Mouse (Mus musculus) kidney, embryonic 15.5 days (tissue): ENCODE measurements around the gene Megf9. TPM values are rescaled to one million over a fixed set of nuclear protein-coding genes. Genes with fewer than 3 reads are reported as not detected.

Source experiments
- ATAC-seq: fragments of 200-750 bp; cut with Nextera tagmentation; replicated peaks from 2 replicates; pipeline ENCODE4 v1.8.0; 2017; ENCODE audit warnings: moderate TSS enrichment; ENCODE audit not compliant: low FRiP score
- H3K27ac ChIP-seq: fragments of 300-500 bp; sonication (generic); 2 replicates; pipeline ENCODE4 v1.5.1; 2015; ENCODE audit warnings: mild to moderate bottlenecking, inconsistent platforms
- H3K27me3 ChIP-seq: fragments of 300-500 bp; sonication (generic); 2 replicates; pipeline ENCODE4 v1.6.1; 2015; ENCODE audit warnings: inconsistent platforms
- H3K36me3 ChIP-seq: fragments of 300-500 bp; sonication (generic); 2 replicates; pipeline ENCODE4 v1.6.1; 2015; ENCODE audit warnings: inconsistent platforms
- H3K4me1 ChIP-seq: fragments of 300-500 bp; sonication (generic); 2 replicates; pipeline ENCODE4 v1.6.1; 2015; ENCODE audit warnings: inconsistent platforms
- H3K4me2 ChIP-seq: fragments of 300-500 bp; sonication (generic); 2 replicates; pipeline ENCODE4 v1.6.1; 2015; ENCODE audit warnings: moderate library complexity, mild to moderate bottlenecking, inconsistent platforms
- H3K4me3 ChIP-seq: fragments of 300-500 bp; sonication (generic); replicated peaks from 2 replicates; pipeline ENCODE4 v1.5.1; 2015; ENCODE audit warnings: mild to moderate bottlenecking, inconsistent platforms
- H3K9ac ChIP-seq: fragments of 300-500 bp; sonication (generic); 2 replicates; pipeline ENCODE4 v1.6.1; 2015; ENCODE audit warnings: mild to moderate bottlenecking, inconsistent platforms
- H3K9me3 ChIP-seq: fragments of 300-500 bp; sonication (generic); replicated peaks from 2 replicates; pipeline ENCODE4 v1.6.1; 2016; ENCODE audit warnings: inconsistent platforms
- WGBS: fragments of 180-500 bp; shearing (Covaris S2); methylation state at CpG from one replicate; pipeline ENCODE4 v1.1.7; 2015; ENCODE audit warnings: mixed read lengths; 5-methylcytosine and 5-hydroxymethylcytosine counted together
- polyA plus RNA-seq: library from polyadenylated mRNA; unstranded; fragments of >200 nt; fragmentation: Nextera tagmentation; extraction: Ambion mirVana; gene quantifications from 2 replicates; pipeline ENCODE4 v1.2.1, GENCODE M21; 2015

Megf9 gene
- polyA plus RNA-seq, 1 experiment from 2014 or later, result 13.6 TPM

- Histone ChIP-seq H3K27ac (no peak overlapping the region), H3K4me3 (no peak overlapping the region), H3K4me1 (no peaks in the 10 kb centered on the region), H3K27me3 (no peaks in the 10 kb centered on the region), H3K4me2 (no peak overlapping the region), H3K9ac (no peak overlapping the region), H3K9me3 (no peaks in the 10 kb centered on the region), H3K36me3 (no peaks in the 10 kb centered on the region)
- 83% methylated on average over 2 of the region's 2 CpGs for WGBS
- ATAC-seq, result no peak
Measured at GRCm38 (mm10) chr4:70471398-70471797, 63.4 kb downstream of the Megf9 start.

GRCm38 (mm10) chr4:70465921-70466689, 68.7 kb downstream of the Megf9 start:
- H3K4me1 ChIP-seq, result no peaks in the 10 kb centered on the region
- H3K4me2 ChIP-seq, result no peak overlapping the region
- no peaks in the 10 kb centered on the region for H3K27me3 ChIP-seq
- H3K4me3 ChIP-seq, result no peak overlapping the region
- no peaks in the 10 kb centered on the region for H3K9me3 ChIP-seq
- no peaks in the 10 kb centered on the region for H3K36me3 ChIP-seq
- no peak overlapping the region for H3K9ac ChIP-seq
- WGBS, result 88% methylated on average over 1 of the region's 1 CpGs
- no peak overlapping the region for H3K27ac ChIP-seq
- no peak for ATAC-seq

- Histone ChIP-seq H3K4me2 (no peak overlapping the region), H3K27me3 (no peaks in the 10 kb centered on the region), H3K9ac (no peak overlapping the region), H3K9me3 (no peaks in the 10 kb centered on the region), H3K4me1 (no peaks in the 10 kb centered on the region), H3K27ac (no peak overlapping the region), H3K36me3 (no peaks in the 10 kb centered on the region), H3K4me3 (no peak overlapping the region)
- 77% methylated on average over 2 of the region's 2 CpGs for WGBS
- no peak for ATAC-seq
Measured at GRCm38 (mm10) chr4:70463302-70463701, 71.5 kb downstream of the Megf9 start.

- Histone ChIP-seq H3K27ac (no peak overlapping the region), H3K9me3 (no peaks in the 10 kb centered on the region), H3K27me3 (no peaks in the 10 kb centered on the region), H3K4me3 (no peak overlapping the region), H3K4me1 (no peaks in the 10 kb centered on the region), H3K36me3 (no peaks in the 10 kb centered on the region), H3K4me2 (no peak overlapping the region), H3K9ac (no peak overlapping the region)
- ATAC-seq, result no peak
Measured at GRCm38 (mm10) chr4:70461416-70461815, 73.4 kb downstream of the Megf9 start.

DNA sequence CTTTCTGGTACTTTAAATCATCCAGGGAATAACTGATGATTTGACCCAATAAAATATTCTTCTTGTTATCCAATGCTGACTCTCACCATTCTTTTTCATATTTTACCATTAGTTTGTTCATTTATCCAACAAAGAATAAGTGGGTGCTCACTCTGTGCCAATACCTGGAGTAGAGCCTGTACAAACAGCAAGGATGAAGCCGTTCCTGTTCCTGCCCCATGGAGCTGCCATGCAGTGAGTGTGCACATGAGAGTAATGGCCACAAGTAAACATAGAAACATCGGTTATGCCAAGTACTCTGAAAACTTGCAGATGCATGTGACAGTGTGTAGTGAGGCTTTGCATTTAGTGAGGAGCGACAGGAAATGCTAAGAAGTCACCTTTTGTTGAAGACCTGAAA, 82.6 kb downstream of the Megf9 start:
- Histone ChIP-seq H3K4me3 (no peak overlapping the region), H3K27me3 (no peaks in the 10 kb centered on the region), H3K9ac (no peak overlapping the region), H3K9me3 (no peaks in the 10 kb centered on the region), H3K4me1 (no peaks in the 10 kb centered on the region), H3K4me2 (no peak overlapping the region), H3K36me3 (no peaks in the 10 kb centered on the region), H3K27ac (no peak overlapping the region)
- 88% methylated on average over 3 of the region's 3 CpGs for whole genome bisulfite sequencing
- no peak for ATAC-seq

DNA sequence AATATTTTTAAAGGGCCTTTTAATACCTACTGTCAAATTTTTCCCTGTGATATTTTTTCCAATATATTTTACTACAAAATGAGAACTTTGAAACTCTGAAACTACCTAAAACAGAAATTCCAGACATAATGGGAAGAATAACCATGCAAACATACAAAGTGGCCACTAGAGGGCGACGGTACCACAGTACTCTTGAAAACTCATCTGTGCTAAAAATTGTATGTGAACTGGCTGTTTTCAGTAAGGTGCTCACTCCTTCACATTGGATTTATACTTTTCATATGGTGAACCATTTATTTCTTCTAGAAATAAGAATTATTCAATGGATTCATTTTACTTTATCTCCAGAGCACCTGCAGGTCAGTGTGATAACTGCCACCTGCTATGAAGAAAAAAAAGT, 83.0 kb downstream of the Megf9 start:
- no peak for ATAC-seq
- Histone ChIP-seq H3K36me3 (no peaks in the 10 kb centered on the region), H3K4me2 (no peak overlapping the region), H3K27ac (no peak overlapping the region), H3K9me3 (no peaks in the 10 kb centered on the region), H3K27me3 (no peaks in the 10 kb centered on the region), H3K9ac (no peak overlapping the region), H3K4me3 (no peak overlapping the region), H3K4me1 (no peaks in the 10 kb centered on the region)
- 1% methylated on average over 2 of the region's 2 CpGs for WGBS

DNA sequence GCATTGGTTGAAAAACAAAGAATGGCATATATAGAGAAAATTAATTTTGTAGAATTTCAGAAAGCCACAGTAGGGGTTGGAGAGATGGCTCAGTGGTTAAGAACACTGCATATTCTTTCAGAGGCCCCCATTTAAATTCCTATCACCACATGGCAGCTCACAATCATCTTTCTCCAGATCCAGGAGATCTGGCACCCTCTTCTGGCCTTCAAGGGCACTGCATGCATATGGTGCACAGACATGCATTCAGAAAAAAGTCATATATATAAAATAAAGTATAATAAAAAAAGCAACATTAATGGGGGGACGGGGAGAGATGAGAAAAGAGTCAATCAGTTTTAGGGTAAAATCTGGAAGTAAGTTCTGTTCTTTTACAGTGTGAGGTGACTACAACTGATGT, 85.1 kb downstream of the Megf9 start:
- H3K9me3 ChIP-seq, result no peaks in the 10 kb centered on the region
- H3K36me3 ChIP-seq, result no peaks in the 10 kb centered on the region
- H3K4me2 ChIP-seq, result no peak overlapping the region
- no peak overlapping the region for H3K27ac ChIP-seq
- H3K4me1 ChIP-seq, result no peaks in the 10 kb centered on the region
- 89% methylated on average over 1 of the region's 1 CpGs for whole genome bisulfite sequencing
- no peak overlapping the region for H3K4me3 ChIP-seq
- H3K9ac ChIP-seq, result no peak overlapping the region
- no peak for ATAC-seq
- H3K27me3 ChIP-seq, result no peaks in the 10 kb centered on the region

DNA sequence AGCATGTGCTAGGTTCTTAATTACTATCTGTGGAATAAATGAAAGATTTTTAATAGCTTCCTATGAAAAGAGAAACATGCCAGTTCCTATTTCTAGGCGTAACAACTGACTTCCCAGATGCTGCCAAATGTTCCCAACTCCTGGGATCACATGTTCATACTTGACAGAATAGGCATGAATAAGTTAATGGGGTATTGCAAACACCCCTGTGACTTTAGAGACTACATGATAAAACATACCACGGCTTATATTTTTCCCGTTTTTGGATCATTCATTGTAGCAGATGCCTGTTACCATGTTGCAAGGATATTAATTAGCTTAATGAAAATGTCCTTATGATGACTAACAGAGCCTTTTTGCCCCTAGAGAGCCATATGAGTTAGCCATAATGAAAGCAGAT, 88.0 kb downstream of the Megf9 start:
- H3K4me1 ChIP-seq, result no peaks in the 10 kb centered on the region
- H3K9ac ChIP-seq, result no peak overlapping the region
- H3K27ac ChIP-seq, result no peak overlapping the region
- no peak overlapping the region for H3K4me3 ChIP-seq
- no peaks in the 10 kb centered on the region for H3K27me3 ChIP-seq
- no peak overlapping the region for H3K4me2 ChIP-seq
- no peak for ATAC-seq
- whole genome bisulfite sequencing, result 91% methylated on average over 3 of the region's 3 CpGs
- no peaks in the 10 kb centered on the region for H3K36me3 ChIP-seq
- H3K9me3 ChIP-seq, result no peaks in the 10 kb centered on the region

- no peaks in the 10 kb centered on the region for H3K9me3 ChIP-seq
- no peak overlapping the region for H3K4me3 ChIP-seq
- no peak for ATAC-seq
- H3K27ac ChIP-seq, result no peak overlapping the region
- H3K9ac ChIP-seq, result no peak overlapping the region
- no peak overlapping the region for H3K4me2 ChIP-seq
- H3K36me3 ChIP-seq, result no peaks in the 10 kb centered on the region
- 79% methylated on average over 2 of the region's 2 CpGs for WGBS
- H3K27me3 ChIP-seq, result no peaks in the 10 kb centered on the region
- no peaks in the 10 kb centered on the region for H3K4me1 ChIP-seq
Measured at GRCm38 (mm10) chr4:70420202-70420601, 114.6 kb downstream of the Megf9 start.

DNA sequence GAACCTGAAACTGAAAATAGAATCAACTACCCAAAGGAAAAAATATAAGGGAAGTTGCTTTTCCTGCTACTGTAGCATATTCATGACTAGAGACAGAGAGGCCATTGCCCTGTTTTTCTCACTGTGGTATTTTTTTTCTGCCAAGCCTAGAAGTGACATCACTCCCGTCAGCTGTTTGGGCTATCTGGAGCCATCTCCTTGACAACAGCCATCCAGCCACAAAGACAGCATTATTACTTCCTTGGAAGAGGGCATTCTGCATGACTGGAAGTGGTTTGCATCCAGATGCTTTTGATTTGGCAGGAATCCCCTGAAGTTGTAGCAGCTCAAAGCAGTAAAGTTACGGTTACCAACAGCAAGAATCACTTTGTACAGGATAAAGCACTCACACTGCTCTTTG, 122.7 kb downstream of the Megf9 start:
- H3K4me3 ChIP-seq, result no peak overlapping the region
- no peak overlapping the region for H3K4me2 ChIP-seq
- H3K9ac ChIP-seq, result no peak overlapping the region
- ATAC-seq, result no peak
- peaks cover 14% of the 10 kb centered on the region for H3K4me1 ChIP-seq
- no peaks in the 10 kb centered on the region for H3K9me3 ChIP-seq
- H3K27me3 ChIP-seq, result no peaks in the 10 kb centered on the region
- WGBS, result 67% methylated on average over 2 of the region's 2 CpGs
- H3K36me3 ChIP-seq, result no peaks in the 10 kb centered on the region
- H3K27ac ChIP-seq, result no peak overlapping the region

- under 1% methylated on average over 55 of the region's 55 CpGs for WGBS
- Histone ChIP-seq H3K9ac (peak within 1 kb of the TSS; percentile 92), H3K4me3 (peak within 1 kb of the TSS; percentile 92), H3K27me3 (no peaks in the 10 kb centered on the region), H3K4me2 (peak within 1 kb of the TSS; percentile 66), H3K36me3 (peaks cover 3% of the 10 kb centered on the region; the same call in 1 of the 2 replicates), H3K27ac (peak within 1 kb of the TSS; percentile 92), H3K4me1 (peaks cover 14% of the 10 kb centered on the region), H3K9me3 (no peaks in the 10 kb centered on the region)
- peak; percentile 99 for ATAC-seq
Measured at GRCm38 (mm10) chr4:70409994-70410721, 124.6 kb downstream of the Megf9 start, which contains the start of gene Cdk5rap2. Cdk5rap2 (minus strand) TSS chr4:70410443.

DNA sequence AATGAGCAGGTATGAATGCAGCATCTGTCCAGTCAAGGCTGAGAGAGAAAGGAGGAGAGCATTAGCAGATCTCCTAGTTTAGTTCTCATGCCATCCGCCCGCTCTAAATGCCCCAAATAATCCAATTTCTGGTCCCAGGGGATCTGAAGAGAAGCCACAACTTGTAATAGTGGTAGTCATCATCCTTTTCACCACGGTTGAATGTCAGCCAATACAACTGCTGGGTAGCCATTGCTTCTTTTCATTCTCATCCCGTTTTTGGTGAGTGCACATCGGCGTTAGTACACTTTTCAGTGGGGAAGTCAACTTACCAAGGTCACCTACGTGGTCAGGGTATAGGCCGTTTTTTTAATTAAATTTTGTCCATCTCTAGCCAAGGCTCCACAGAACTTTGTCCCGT, 125.3 kb downstream of the Megf9 start:
- H3K4me2 ChIP-seq, result peak overlapping the region; percentile 66
- H3K4me3 ChIP-seq, result peak overlapping the region; percentile 92
- WGBS, result 23% methylated on average over 9 of the region's 9 CpGs
- H3K27ac ChIP-seq, result peak overlapping the region; percentile 92; the same call in 1 of the 2 replicates
- ATAC-seq, result no peak
- peak overlapping the region; percentile 92 for H3K9ac ChIP-seq
- peaks cover 14% of the 10 kb centered on the region for H3K4me1 ChIP-seq
- H3K36me3 ChIP-seq, result peaks cover 8% of the 10 kb centered on the region; the same call in 1 of the 2 replicates
- no peaks in the 10 kb centered on the region for H3K9me3 ChIP-seq
- no peaks in the 10 kb centered on the region for H3K27me3 ChIP-seq
